Mouse (Mus musculus): ENCODE data around the gene Dnmt3c. TPM values are rescaled to one million over a fixed set of nuclear protein-coding genes. Genes with fewer than 3 reads are reported as not detected.
A peak's percentile ranks its signal among the peaks of the same experiment; 100 is the strongest.
"Not testable (repeated sequence)": the region's sequence is repeated elsewhere in the genome, so short reads cannot be mapped to it uniquely, and the experiment has no call there.

Dnmt3c gene
- polyA plus RNA-seq (2015; fragmentation: Nextera tagmentation; extraction: Ambion mirVana): 0.10 and 0.20 TPM in 2 replicates

- Histone ChIP-seq H3K27ac (ENCODE audit: low read length) (no peak within 1 kb of the TSS), H3K9ac (ENCODE audit: low read length) (no peak within 1 kb of the TSS), H3K27me3 (ENCODE audit: control insufficient read depth, insufficient read depth, low read depth, low read length) (no peaks in the 10 kb centered on the region), H3K4me1 (replicated peaks; ENCODE audit: control insufficient read depth, insufficient read depth, low read length) (no peaks in the 10 kb centered on the region), H3K36me3 (ENCODE audit: control insufficient read depth, insufficient read depth, low read length) (no peaks in the 10 kb centered on the region), H3K4me3 (ENCODE audit: low read length) (no peak within 1 kb of the TSS), H3K9me3 (ENCODE audit: control insufficient read depth, low read length) (no peaks in the 10 kb centered on the region), H3K4me2 (ENCODE audit: low read depth, low read length) (no peak within 1 kb of the TSS)
- ATAC-seq (ENCODE audit: low read depth): no peak
Observed at GRCm38 (mm10) chr2:153696352-153696751, at the start of gene Dnmt3c. Gene Dnmt3c (plus strand): TSS chr2:153696652.

- no peaks in the 10 kb centered on the region for H3K9me3 ChIP-seq (ENCODE audit: control insufficient read depth, low read length)
- peaks cover 10% of the 10 kb centered on the region for H3K4me1 ChIP-seq (replicated peaks; ENCODE audit: control insufficient read depth, insufficient read depth, low read length)
- 19% methylated on average over 14 of the region's 14 CpGs for WGBS
- no peak; the same call in 1 of the 2 replicates for ATAC-seq (ENCODE audit: low read depth)
- H3K9ac ChIP-seq (ENCODE audit: low read length): peak overlapping the region; percentile 79
- H3K4me3 ChIP-seq (ENCODE audit: low read length): peak overlapping the region; percentile 88
- no peaks in the 10 kb centered on the region; the same call in 1 of the 2 replicates for H3K27me3 ChIP-seq (ENCODE audit: control insufficient read depth, insufficient read depth, low read depth, low read length)
- H3K4me2 ChIP-seq (ENCODE audit: low read depth, low read length): peak overlapping the region; percentile 84
- no peaks in the 10 kb centered on the region for H3K36me3 ChIP-seq (ENCODE audit: control insufficient read depth, insufficient read depth, low read length)
- H3K27ac ChIP-seq (ENCODE audit: low read length): peak overlapping the region; percentile 49; the same call in 1 of the 2 replicates
Observed at GRCm38 (mm10) chr2:153648773-153649297, 47.6 kb upstream of the Dnmt3c start.

- H3K9ac ChIP-seq (ENCODE audit: low read length): peak within 1 kb of the TSS; percentile 79
- H3K9me3 ChIP-seq (ENCODE audit: control insufficient read depth, low read length): no peaks in the 10 kb centered on the region
- peaks cover 10% of the 10 kb centered on the region for H3K4me1 ChIP-seq (replicated peaks; ENCODE audit: control insufficient read depth, insufficient read depth, low read length)
- H3K27me3 ChIP-seq (ENCODE audit: control insufficient read depth, insufficient read depth, low read depth, low read length): no peaks in the 10 kb centered on the region; the same call in 1 of the 2 replicates
- H3K36me3 ChIP-seq (ENCODE audit: control insufficient read depth, insufficient read depth, low read length): no peaks in the 10 kb centered on the region
- H3K27ac ChIP-seq (ENCODE audit: low read length): peak within 1 kb of the TSS; percentile 49
- peak within 1 kb of the TSS; percentile 84 for H3K4me2 ChIP-seq (ENCODE audit: low read depth, low read length)
- ATAC-seq (ENCODE audit: low read depth): peak; percentile 94
- peak within 1 kb of the TSS; percentile 88 for H3K4me3 ChIP-seq (ENCODE audit: low read length)
- under 1% methylated on average over 83 of the region's 93 CpGs for WGBS
Observed at GRCm38 (mm10) chr2:153649298-153650013, 47.0 kb upstream of the Dnmt3c start, which contains the start of gene Dnmt3b. Gene Dnmt3b (plus strand): TSS chr2:153649450.

GRCm38 (mm10) chr2:153650014-153650687, 46.3 kb upstream of the Dnmt3c start:
- Histone ChIP-seq H3K4me3 (ENCODE audit: low read length) (peak overlapping the region; percentile 88), H3K9ac (ENCODE audit: low read length) (peak overlapping the region; percentile 79), H3K9me3 (ENCODE audit: control insufficient read depth, low read length) (no peaks in the 10 kb centered on the region), H3K36me3 (ENCODE audit: control insufficient read depth, insufficient read depth, low read length) (no peaks in the 10 kb centered on the region), H3K27ac (ENCODE audit: low read length) (no peak overlapping the region), H3K27me3 (ENCODE audit: control insufficient read depth, insufficient read depth, low read depth, low read length) (no peaks in the 10 kb centered on the region; the same call in 1 of the 2 replicates), H3K4me1 (replicated peaks; ENCODE audit: control insufficient read depth, insufficient read depth, low read length) (peaks cover 10% of the 10 kb centered on the region), H3K4me2 (ENCODE audit: low read depth, low read length) (peak overlapping the region; percentile 84)
- peak; percentile 51 for ATAC-seq (ENCODE audit: low read depth)
- 3% methylated on average over 28 of the region's 28 CpGs for WGBS

- WGBS: 59% methylated on average over 3 of the region's 3 CpGs
- Histone ChIP-seq H3K4me2 (ENCODE audit: low read depth, low read length) (no peak overlapping the region), H3K4me1 (replicated peaks; ENCODE audit: control insufficient read depth, insufficient read depth, low read length) (peaks cover 10% of the 10 kb centered on the region), H3K27me3 (ENCODE audit: control insufficient read depth, insufficient read depth, low read depth, low read length) (no peaks in the 10 kb centered on the region; the same call in 1 of the 2 replicates), H3K27ac (ENCODE audit: low read length) (no peak overlapping the region), H3K36me3 (ENCODE audit: control insufficient read depth, insufficient read depth, low read length) (no peaks in the 10 kb centered on the region), H3K4me3 (ENCODE audit: low read length) (no peak overlapping the region), H3K9ac (ENCODE audit: low read length) (no peak overlapping the region), H3K9me3 (ENCODE audit: control insufficient read depth, low read length) (no peaks in the 10 kb centered on the region)
- ATAC-seq (ENCODE audit: low read depth): no peak
Observed at GRCm38 (mm10) chr2:153651681-153652080, 44.8 kb upstream of the Dnmt3c start.

GRCm38 (mm10) chr2:153657659-153658058, 38.8 kb upstream of the Dnmt3c start:
- H3K9ac ChIP-seq (ENCODE audit: low read length); H3K9me3 ChIP-seq (ENCODE audit: control insufficient read depth, low read length); H3K4me1 ChIP-seq (replicated peaks; ENCODE audit: control insufficient read depth, insufficient read depth, low read length); H3K4me3 ChIP-seq (ENCODE audit: low read length); H3K36me3 ChIP-seq (ENCODE audit: control insufficient read depth, insufficient read depth, low read length); ATAC-seq (ENCODE audit: low read depth); H3K4me2 ChIP-seq (ENCODE audit: low read depth, low read length); H3K27ac ChIP-seq (ENCODE audit: low read length); H3K27me3 ChIP-seq (ENCODE audit: control insufficient read depth, insufficient read depth, low read depth, low read length): not testable (repeated sequence)
- WGBS: 68% methylated on average over 6 of the region's 8 CpGs

- ATAC-seq (ENCODE audit: low read depth): no peak
- no peaks in the 10 kb centered on the region for H3K4me1 ChIP-seq (replicated peaks; ENCODE audit: control insufficient read depth, insufficient read depth, low read length)
- H3K9ac ChIP-seq (ENCODE audit: low read length): no peak overlapping the region
- H3K4me3 ChIP-seq (ENCODE audit: low read length): no peak overlapping the region
- no peaks in the 10 kb centered on the region for H3K9me3 ChIP-seq (ENCODE audit: control insufficient read depth, low read length)
- H3K27ac ChIP-seq (ENCODE audit: low read length): no peak overlapping the region
- no peak overlapping the region for H3K4me2 ChIP-seq (ENCODE audit: low read depth, low read length)
- 26% methylated on average over 3 of the region's 3 CpGs for WGBS
- no peaks in the 10 kb centered on the region for H3K27me3 ChIP-seq (ENCODE audit: control insufficient read depth, insufficient read depth, low read depth, low read length)
- peaks cover 3% of the 10 kb centered on the region; the same call in 1 of the 2 replicates for H3K36me3 ChIP-seq (ENCODE audit: control insufficient read depth, insufficient read depth, low read length)
Observed at GRCm38 (mm10) chr2:153660616-153661015, 35.8 kb upstream of the Dnmt3c start.

GRCm38 (mm10) chr2:153665401-153665800, 31.1 kb upstream of the Dnmt3c start:
- H3K9ac ChIP-seq (ENCODE audit: low read length): no peak overlapping the region
- no peaks in the 10 kb centered on the region for H3K9me3 ChIP-seq (ENCODE audit: control insufficient read depth, low read length)
- peaks cover 5% of the 10 kb centered on the region; the same call in 1 of the 2 replicates for H3K36me3 ChIP-seq (ENCODE audit: control insufficient read depth, insufficient read depth, low read length)
- no peak overlapping the region for H3K27ac ChIP-seq (ENCODE audit: low read length)
- 71% methylated on average over 7 of the region's 7 CpGs for WGBS
- H3K4me2 ChIP-seq (ENCODE audit: low read depth, low read length): no peak overlapping the region
- H3K4me3 ChIP-seq (ENCODE audit: low read length): no peak overlapping the region
- H3K27me3 ChIP-seq (ENCODE audit: control insufficient read depth, insufficient read depth, low read depth, low read length): no peaks in the 10 kb centered on the region
- ATAC-seq (ENCODE audit: low read depth): no peak
- no peaks in the 10 kb centered on the region for H3K4me1 ChIP-seq (replicated peaks; ENCODE audit: control insufficient read depth, insufficient read depth, low read length)

- WGBS: 61% methylated on average over 7 of the region's 7 CpGs
- H3K9me3 ChIP-seq (ENCODE audit: control insufficient read depth, low read length): no peaks in the 10 kb centered on the region
- ATAC-seq (ENCODE audit: low read depth): no peak; the same call in 1 of the 2 replicates
- H3K27me3 ChIP-seq (ENCODE audit: control insufficient read depth, insufficient read depth, low read depth, low read length): no peaks in the 10 kb centered on the region
- no peak overlapping the region for H3K9ac ChIP-seq (ENCODE audit: low read length)
- 0 out of 2 replicates have a peak, but pooled peaks cover 2% of the 10 kb centered on the region for H3K36me3 ChIP-seq (ENCODE audit: control insufficient read depth, insufficient read depth, low read length)
- H3K4me1 ChIP-seq (replicated peaks; ENCODE audit: control insufficient read depth, insufficient read depth, low read length): no peaks in the 10 kb centered on the region
- no peak overlapping the region for H3K4me2 ChIP-seq (ENCODE audit: low read depth, low read length)
- H3K27ac ChIP-seq (ENCODE audit: low read length): no peak overlapping the region
- no peak overlapping the region for H3K4me3 ChIP-seq (ENCODE audit: low read length)
Observed at GRCm38 (mm10) chr2:153668754-153669376, 27.6 kb upstream of the Dnmt3c start.
